Mouse (Mus musculus) embryonic facial prominence, embryonic 14.5 days (tissue): Measurements from ENCODE around the gene Cyp4x1. TPM values are rescaled to one million over a fixed set of nuclear protein-coding genes. Genes with fewer than 3 reads are reported as not detected.
A peak's percentile ranks its signal among the peaks of the same experiment; 100 is the strongest.

ENCODE experiments used
- ATAC-seq: fragments of 200-750 bp; cut with Nextera tagmentation; 2 replicates; pipeline ENCODE4 v1.8.0; 2017; ENCODE audit warnings: low read depth, moderate number of reproducible peaks, moderate TSS enrichment
- DNase-seq: peaks from one replicate; pipeline ENCODE4 v3.0.0-alpha.2; 2015; ENCODE audit warnings: low spot score
- H3K27ac ChIP-seq: fragments of 300-500 bp; sonication (generic); replicated peaks from 2 replicates; pipeline ENCODE4 v1.5.1; 2014; ENCODE audit warnings: low read depth, mild to moderate bottlenecking, low read length, moderate library complexity
- H3K27me3 ChIP-seq: fragments of 300-500 bp; sonication (generic); replicated peaks from 2 replicates; pipeline ENCODE4 v1.6.1; 2014; ENCODE audit warnings: low read length; ENCODE audit not compliant: control insufficient read depth, insufficient read depth
- H3K36me3 ChIP-seq: fragments of 300-500 bp; sonication (generic); 2 replicates; pipeline ENCODE4 v1.6.1; 2014; ENCODE audit warnings: low read length, mixed read lengths; ENCODE audit not compliant: control insufficient read depth, insufficient read depth
- H3K4me1 ChIP-seq: fragments of 300-500 bp; sonication (generic); 2 replicates; pipeline ENCODE4 v1.6.1; 2014; ENCODE audit warnings: antibody characterized with exemption, low read length; ENCODE audit not compliant: control insufficient read depth, insufficient read depth
- H3K4me2 ChIP-seq: fragments of 300-500 bp; sonication (generic); 2 replicates; pipeline ENCODE4 v1.6.1; 2014; ENCODE audit warnings: low read depth, mild to moderate bottlenecking, low read length, moderate library complexity, mixed read lengths
- H3K4me3 ChIP-seq: fragments of 300-500 bp; sonication (generic); 2 replicates; pipeline ENCODE4 v1.5.1; 2014; ENCODE audit warnings: low read depth, mild to moderate bottlenecking, low read length
- H3K9ac ChIP-seq: fragments of 300-500 bp; sonication (generic); 2 replicates; pipeline ENCODE4 v1.6.1; 2014; ENCODE audit warnings: low read depth, mild to moderate bottlenecking, low read length, moderate library complexity, mixed read lengths
- H3K9me3 ChIP-seq: fragments of 300-500 bp; sonication (generic); 2 replicates; pipeline ENCODE4 v1.6.1; 2016; ENCODE audit warnings: low read length; ENCODE audit not compliant: control insufficient read depth
- WGBS: fragments of 180-500 bp; shearing (Covaris S2); extraction: QIAGEN DNeasy Blood & Tissue Kit; methylation state at CpG from one replicate; pipeline ENCODE4 v1.1.7; 2014; 5-methylcytosine and 5-hydroxymethylcytosine counted together
- polyA plus RNA-seq: library from polyadenylated mRNA; unstranded; fragments of >200 nt; fragmentation: Nextera tagmentation; extraction: Ambion mirVana; gene quantifications from 2 replicates; pipeline ENCODE4 v1.2.1, GENCODE M21; 2014

Cyp4x1 gene
- polyA plus RNA-seq, 1 experiment from 2014 or later: 0.84 TPM

DNA sequence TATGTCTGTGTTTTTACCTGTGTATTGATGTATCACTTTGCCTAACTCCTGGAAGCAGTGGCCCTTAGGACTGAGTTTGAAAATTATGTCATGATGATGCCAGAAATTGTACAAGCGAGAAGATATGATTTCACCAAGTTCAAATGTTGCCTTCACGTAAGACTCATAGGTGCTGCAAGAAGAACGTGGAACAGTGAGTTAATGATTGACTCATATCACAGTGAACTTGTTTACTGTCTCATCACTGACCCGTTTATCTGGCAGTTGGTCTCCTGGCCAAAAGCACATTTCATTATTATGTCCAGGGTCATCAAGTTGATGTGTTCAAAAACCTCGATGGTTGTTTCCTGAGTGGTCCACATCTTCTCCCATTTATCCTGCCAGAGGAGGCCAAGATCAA is 12.5 kb downstream of the Cyp4x1 start:
- Histone ChIP-seq H3K9me3 (no peaks in the 10 kb centered on the region), H3K36me3 (no peaks in the 10 kb centered on the region), H3K27ac (no peak overlapping the region), H3K4me2 (no peak overlapping the region), H3K9ac (no peak overlapping the region), H3K4me3 (no peak overlapping the region), H3K4me1 (no peaks in the 10 kb centered on the region), H3K27me3 (no peaks in the 10 kb centered on the region)
- ATAC-seq: no peak
- 86% methylated on average over 5 of the region's 5 CpGs for WGBS
- DNase-seq: no peak

GRCm38 (mm10) chr4:115121162-115121561 is 12.9 kb downstream of the Cyp4x1 start:
- no peaks in the 10 kb centered on the region for H3K36me3 ChIP-seq
- no peak overlapping the region for H3K4me3 ChIP-seq
- no peaks in the 10 kb centered on the region for H3K27me3 ChIP-seq
- ATAC-seq (no peak), DNase-seq (no peak)
- no peak overlapping the region for H3K27ac ChIP-seq
- WGBS: 74% methylated on average over 2 of the region's 2 CpGs
- H3K4me2 ChIP-seq: no peak overlapping the region
- H3K9ac ChIP-seq: no peak overlapping the region
- no peaks in the 10 kb centered on the region for H3K9me3 ChIP-seq
- H3K4me1 ChIP-seq: no peaks in the 10 kb centered on the region

DNA sequence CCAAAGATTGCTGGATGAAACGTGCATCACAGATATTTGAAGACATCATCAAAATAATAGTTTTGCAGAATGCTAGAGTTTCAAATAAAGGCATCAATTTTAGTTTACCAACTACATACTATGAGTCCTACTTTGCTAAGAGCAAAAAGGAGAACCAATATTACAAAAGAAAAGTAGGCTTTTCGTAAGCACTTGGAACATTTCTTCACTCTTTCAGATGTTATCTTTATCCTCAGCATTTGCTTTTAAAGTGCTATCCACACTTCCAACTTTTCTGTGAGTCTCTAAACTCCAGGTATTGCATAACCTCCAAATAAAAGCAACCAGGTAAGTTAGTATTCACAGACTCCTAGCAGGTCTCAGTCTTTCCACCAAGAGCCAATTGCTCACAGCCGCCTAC is 14.4 kb downstream of the Cyp4x1 start:
- 80% methylated on average over 3 of the region's 3 CpGs for WGBS
- Histone ChIP-seq H3K4me2 (no peak overlapping the region), H3K27ac (no peak overlapping the region), H3K9ac (no peak overlapping the region), H3K9me3 (no peaks in the 10 kb centered on the region), H3K4me3 (no peak overlapping the region), H3K27me3 (no peaks in the 10 kb centered on the region), H3K36me3 (no peaks in the 10 kb centered on the region), H3K4me1 (no peaks in the 10 kb centered on the region)
- ATAC-seq (no peak), DNase-seq (no peak)

- H3K27ac ChIP-seq: no peak overlapping the region
Observed at GRCm38 (mm10) chr4:115113266-115113665, 20.8 kb downstream of the Cyp4x1 start.

GRCm38 (mm10) chr4:115111167-115111566 is 22.9 kb downstream of the Cyp4x1 start:
- Histone ChIP-seq H3K4me3 (no peak overlapping the region), H3K9me3 (no peaks in the 10 kb centered on the region), H3K36me3 (no peaks in the 10 kb centered on the region), H3K27me3 (no peaks in the 10 kb centered on the region), H3K4me2 (no peak overlapping the region), H3K9ac (no peak overlapping the region), H3K4me1 (no peaks in the 10 kb centered on the region), H3K27ac (no peak overlapping the region)
- DNase-seq: no peak
- ATAC-seq: no peak
- 75% methylated on average over 2 of the region's 2 CpGs for WGBS

More at GRCm38 (mm10) chr4:115113266-115113665, 20.8 kb downstream of the Cyp4x1 start:
- Histone ChIP-seq H3K4me3 (no peak overlapping the region), H3K36me3 (no peaks in the 10 kb centered on the region), H3K9ac (no peak overlapping the region), H3K4me2 (no peak overlapping the region), H3K27me3 (no peaks in the 10 kb centered on the region), H3K9me3 (no peaks in the 10 kb centered on the region), H3K4me1 (no peaks in the 10 kb centered on the region)
- 17% methylated on average over 5 of the region's 5 CpGs for WGBS
- no peak for ATAC-seq
- DNase-seq: no peak

DNA sequence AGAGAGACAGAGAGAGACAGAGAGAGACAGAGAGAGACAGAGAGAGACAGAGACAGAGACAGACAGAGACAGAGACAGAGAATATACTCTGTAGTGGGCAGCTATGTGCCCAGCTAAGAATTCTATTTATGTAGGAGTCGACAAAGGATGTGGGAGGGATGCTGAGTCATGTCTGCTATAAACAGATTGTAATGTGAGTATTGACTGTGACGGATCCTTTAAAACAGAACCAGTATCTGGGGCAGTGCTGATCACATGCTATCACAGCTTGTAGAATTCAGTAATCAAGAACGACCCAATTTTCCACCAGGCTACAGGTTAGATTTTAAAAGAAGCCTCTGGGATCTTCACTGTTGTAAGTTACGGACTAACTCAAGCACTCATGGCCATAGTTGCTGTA is 30.6 kb downstream of the Cyp4x1 start:
- ATAC-seq: no peak
- Histone ChIP-seq H3K27me3 (no peaks in the 10 kb centered on the region), H3K9ac (no peak overlapping the region), H3K9me3 (no peaks in the 10 kb centered on the region), H3K4me2 (no peak overlapping the region), H3K4me1 (no peaks in the 10 kb centered on the region), H3K27ac (no peak overlapping the region), H3K36me3 (no peaks in the 10 kb centered on the region), H3K4me3 (no peak overlapping the region)
- DNase-seq: no peak
- 48% methylated on average over 4 of the region's 4 CpGs for WGBS

- 36% methylated on average over 6 of the region's 6 CpGs for WGBS
- Histone ChIP-seq H3K9ac (no peak overlapping the region), H3K36me3 (no peaks in the 10 kb centered on the region), H3K9me3 (no peaks in the 10 kb centered on the region), H3K4me3 (no peak overlapping the region), H3K4me2 (peak overlapping the region; percentile 37; the same call in 1 of the 2 replicates), H3K27ac (no peak overlapping the region), H3K4me1 (no peaks in the 10 kb centered on the region), H3K27me3 (peaks cover 12% of the 10 kb centered on the region)
- ATAC-seq: 0 out of 2 replicates have a peak, but pooled peaks have one; percentile 53
- peak; percentile 77 for DNase-seq
Observed at GRCm38 (mm10) chr4:115101682-115102081, 32.4 kb downstream of the Cyp4x1 start.

- WGBS: 0% methylated on average over 6 of the region's 6 CpGs
- Histone ChIP-seq H3K4me3 (peak overlapping the region; percentile 9; the same call in 1 of the 2 replicates), H3K36me3 (no peaks in the 10 kb centered on the region), H3K4me2 (peak overlapping the region; percentile 37), H3K27me3 (peaks cover 41% of the 10 kb centered on the region), H3K9me3 (no peaks in the 10 kb centered on the region), H3K27ac (no peak overlapping the region), H3K9ac (no peak overlapping the region), H3K4me1 (peaks cover 9% of the 10 kb centered on the region; the same call in 1 of the 2 replicates)
- DNase-seq (peak; percentile 19), ATAC-seq (no peak)
Observed at GRCm38 (mm10) chr4:115097146-115097496, 37.0 kb downstream of the Cyp4x1 start.

- no peak for ATAC-seq
- DNase-seq: no peak
- H3K4me1 ChIP-seq: peaks cover 9% of the 10 kb centered on the region; the same call in 1 of the 2 replicates
- no peak overlapping the region for H3K27ac ChIP-seq
- H3K4me2 ChIP-seq: peak overlapping the region; percentile 77
- H3K36me3 ChIP-seq: no peaks in the 10 kb centered on the region
- H3K9ac ChIP-seq: no peak overlapping the region
- peaks cover 41% of the 10 kb centered on the region for H3K27me3 ChIP-seq
- H3K4me3 ChIP-seq: peak overlapping the region; percentile 9
- H3K9me3 ChIP-seq: no peaks in the 10 kb centered on the region
- WGBS: 10% methylated on average over 11 of the region's 11 CpGs
Observed at GRCm38 (mm10) chr4:115096435-115097145, 37.5 kb downstream of the Cyp4x1 start.
